Comparison of ENCODE assay signal across 15 mouse cellular contexts in genomic region chr17:49250726-49251537, GRCm38 (mm10).
DNase-seq lines count a peak whose midpoint lies in the region; ATAC-seq and TF ChIP-seq lines count a peak whose summit lies in the region.
"Had no signal": no experiment of that assay in that cellular context is flagged by ENCODE, and none has a peak within 500 bp of the region (broad histone marks: within the 10 kb centered on the region; RNA-seq: fewer than 3 reads in every experiment).

No protein-coding gene starts in this region.

- no peak overlapping the region for H3K4me2 ChIP-seq in hindbrain, embryonic 11.5 days (replicated peaks; ENCODE audit: low read depth, low read length)
- no peak overlapping the region for H3K4me2 ChIP-seq in forebrain, postnatal 0 days (ENCODE audit: low read depth)
- no peak overlapping the region for H3K4me2 ChIP-seq in midbrain, embryonic 15.5 days

- TF ChIP-seq CTCF in cortical plate, adult 2 months (IDR thresholded peaks at IDR 0.05; ENCODE audit: extremely low read depth, insufficient read depth, low read length), result 0 out of 2 replicates have a peak, but pooled peaks have one; percentile 24
- peak; percentile 62 for TF ChIP-seq CTCF in forebrain, postnatal 0 days (IDR thresholded peaks at IDR 0.05; ENCODE audit: low read depth)

- TF ChIP-seq POLR2A in cortical plate, adult 2 months (IDR thresholded peaks at IDR 0.05; ENCODE audit: extremely low read depth, insufficient read depth, low read length), result no peak

- 54% methylated on average over 8 of the region's 8 CpGs for WGBS in hindbrain, embryonic 11.5 days
- 52% methylated on average over 8 of the region's 8 CpGs for WGBS in hindbrain, embryonic 10.5 days
- 22% methylated on average over 8 of the region's 8 CpGs for WGBS in forebrain, postnatal 0 days
- 16% methylated on average over 8 of the region's 8 CpGs for WGBS in midbrain, embryonic 15.5 days

- H3K9ac ChIP-seq in hindbrain, embryonic 11.5 days (ENCODE audit: low read depth, low read length), result no peak overlapping the region
- no peak overlapping the region for H3K9ac ChIP-seq in forebrain, postnatal 0 days
- no peak overlapping the region for H3K9ac ChIP-seq in midbrain, embryonic 15.5 days

- no peaks in the 10 kb centered on the region for H3K36me3 ChIP-seq in hindbrain, embryonic 11.5 days (ENCODE audit: control insufficient read depth, insufficient read depth, low read length)
- H3K36me3 ChIP-seq in hindbrain, embryonic 10.5 days, result no peaks in the 10 kb centered on the region
- no peaks in the 10 kb centered on the region for H3K36me3 ChIP-seq in forebrain, postnatal 0 days (ENCODE audit: insufficient read depth)
- no peaks in the 10 kb centered on the region for H3K36me3 ChIP-seq in midbrain, embryonic 15.5 days (replicated peaks)

- ATAC-seq in hindbrain, embryonic 11.5 days (ENCODE audit: low FRiP score), result peak; percentile 43; the same call in 1 of the 2 replicates
- peak; percentile 47 for ATAC-seq in forebrain, postnatal 0 days
- peak; percentile 64 for ATAC-seq in midbrain, embryonic 15.5 days (replicated peaks)
- no peak for ATAC-seq in activated CD4-positive, CD25-positive, alpha-beta regulatory T cell, adult 4 months
- ATAC-seq: intestine, embryonic 16.5 days had no signal

- H3K27me3 ChIP-seq in hindbrain, embryonic 11.5 days (ENCODE audit: control insufficient read depth, insufficient read depth, low read length), result no peaks in the 10 kb centered on the region
- H3K27me3 ChIP-seq in hindbrain, embryonic 10.5 days (ENCODE audit: insufficient read depth, poor library complexity, severe bottlenecking), result no peaks in the 10 kb centered on the region
- no peaks in the 10 kb centered on the region for H3K27me3 ChIP-seq in forebrain, postnatal 0 days (ENCODE audit: insufficient read depth, low read length)
- no peaks in the 10 kb centered on the region for H3K27me3 ChIP-seq in midbrain, embryonic 15.5 days (replicated peaks)

- no peak overlapping the region for H3K4me3 ChIP-seq in hindbrain, embryonic 11.5 days (ENCODE audit: low read depth, low read length)
- H3K4me3 ChIP-seq in hindbrain, embryonic 10.5 days, result no peak overlapping the region
- no peak overlapping the region for H3K4me3 ChIP-seq in cortical plate, adult 2 months (ENCODE audit: insufficient read depth, low read length)
- H3K4me3 ChIP-seq in forebrain, postnatal 0 days (ENCODE audit: low read depth, low read length), result no peak overlapping the region
- H3K4me3 ChIP-seq in midbrain, embryonic 15.5 days, result no peak overlapping the region
- H3K4me3 ChIP-seq: erythroblast, embryonic 14.5 days had no signal

- no peaks in the 10 kb centered on the region for H3K9me3 ChIP-seq in hindbrain, embryonic 11.5 days (ENCODE audit: control insufficient read depth, low read length)
- H3K9me3 ChIP-seq in hindbrain, embryonic 10.5 days, result no peaks in the 10 kb centered on the region
- no peaks in the 10 kb centered on the region for H3K9me3 ChIP-seq in forebrain, postnatal 0 days (ENCODE audit: low read length)
- no peaks in the 10 kb centered on the region for H3K9me3 ChIP-seq in midbrain, embryonic 15.5 days

- DNase-seq in hindbrain, embryonic 11.5 days (ENCODE audit: low spot score), result no peak
- no peak for DNase-seq in hindbrain, embryonic 10.5 days (ENCODE audit: low spot score)
- DNase-seq in forebrain, postnatal 0 days, result peak; percentile 53
- no peak for DNase-seq in spleen, postnatal 4 days (ENCODE audit: low spot score in 2 of 2)
- DNase-seq in urinary bladder, adult 2 months (ENCODE audit: low spot score), result no peak
- DNase-seq: adrenal gland, postnatal 36 days; B cell, adult 2 months; gastrocnemius, postnatal 25 days; lung, postnatal 14 days; thymus, adult 2 months had no signal

- no peak overlapping the region for H3K27ac ChIP-seq in hindbrain, embryonic 11.5 days (ENCODE audit: low read depth, low read length)
- H3K27ac ChIP-seq in hindbrain, embryonic 10.5 days, result no peak overlapping the region
- no peak overlapping the region for H3K27ac ChIP-seq in cortical plate, adult 2 months (ENCODE audit: insufficient read depth, low read length)
- no peak overlapping the region for H3K27ac ChIP-seq in forebrain, postnatal 0 days (ENCODE audit: low read depth, low read length)
- H3K27ac ChIP-seq in midbrain, embryonic 15.5 days, result peak overlapping the region; percentile 14; the same call in 1 of the 2 replicates

- peaks cover 3% of the 10 kb centered on the region; the same call in 1 of the 2 replicates for H3K4me1 ChIP-seq in hindbrain, embryonic 11.5 days (replicated peaks; ENCODE audit: control insufficient read depth, insufficient read depth, low read length)
- peaks cover 22% of the 10 kb centered on the region for H3K4me1 ChIP-seq in hindbrain, embryonic 10.5 days (replicated peaks)
- H3K4me1 ChIP-seq in cortical plate, adult 2 months (ENCODE audit: control insufficient read depth, insufficient read depth, low read length), result no peaks in the 10 kb centered on the region
- H3K4me1 ChIP-seq in forebrain, postnatal 0 days (ENCODE audit: insufficient read depth), result no peaks in the 10 kb centered on the region
- H3K4me1 ChIP-seq in midbrain, embryonic 15.5 days, result peaks cover 31% of the 10 kb centered on the region
